Mouse (Mus musculus) layer of hippocampus, adult 2 months (tissue): Measurements from ENCODE around the gene Fam117b. TPM values are rescaled to one million over a fixed set of nuclear protein-coding genes. Genes with fewer than 3 reads are reported as not detected.
A peak's percentile ranks its signal among the peaks of the same experiment; 100 is the strongest.

ENCODE experiments used
- DNase-seq, 2 experiments: peaks; one replicate each; pipeline ENCODE4 v3.0.0; 2022; ENCODE audit warnings: low spot score in 2 of 2
- H3K27ac ChIP-seq: fragments of 200-600 bp; 2 replicates; pipeline ENCODE4 v1.8.1; 2022
- H3K4me3 ChIP-seq: fragments of 200-600 bp; 2 replicates; pipeline ENCODE4 v1.8.1; 2022; ENCODE audit warnings: mild to moderate bottlenecking
- CTCF ChIP-seq: fragments of 200-600 bp; conservative IDR thresholded peaks from 2 replicates; pipeline ENCODE4 v1.8.1; 2022; ENCODE audit warnings: antibody characterized with exemption, mild to moderate bottlenecking, moderate library complexity
- total RNA-seq, 2 experiments: library from RNA; stranded (reverse); gene quantifications; 2 replicates each; pipeline ENCODE4 v1.2.3; 2021

The Fam117b gene
- total RNA-seq, 2 experiments from 2014 or later = 55.7 to 57.3 TPM

DNA sequence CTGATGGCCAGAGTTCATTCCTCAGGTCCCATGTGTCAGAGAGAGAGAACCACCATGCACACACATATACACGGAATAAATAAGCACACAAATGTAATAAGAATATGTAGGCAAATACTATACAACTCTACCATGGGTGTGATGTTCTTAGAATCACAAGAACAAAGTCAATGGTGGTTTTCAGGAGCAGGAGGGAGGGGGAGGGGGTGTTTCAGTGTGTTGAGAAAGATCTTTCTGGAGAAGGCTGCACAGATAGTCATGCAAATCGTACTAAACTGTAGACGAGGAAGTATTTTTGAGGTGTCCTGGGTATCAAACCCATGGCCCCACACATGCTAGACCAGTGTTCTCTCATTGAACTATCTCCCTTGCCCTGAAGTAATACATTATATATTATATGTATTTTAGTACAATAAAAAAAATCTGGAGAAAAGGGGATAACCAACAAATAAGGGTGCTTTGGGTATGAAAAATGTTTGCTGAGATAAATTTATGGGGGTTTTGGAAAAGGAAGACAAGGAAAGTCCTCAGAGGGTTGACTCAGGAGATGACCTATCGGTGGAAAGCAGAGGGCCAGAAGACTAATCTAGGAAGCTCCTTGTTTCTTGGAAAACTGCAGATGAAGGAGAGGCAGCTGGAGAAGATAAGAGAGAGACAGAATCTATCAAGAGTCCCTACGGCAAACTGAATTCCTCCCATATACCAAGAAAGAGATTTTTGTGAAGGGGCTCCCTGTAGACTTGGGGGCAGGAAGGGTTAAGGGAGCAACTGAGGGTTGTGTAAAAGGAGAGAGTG is 11.5 kb upstream of the Fam117b start:
- no peak for TF ChIP-seq CTCF
- H3K27ac ChIP-seq = no peak overlapping the region
- H3K4me3 ChIP-seq = no peak overlapping the region
- no peak for DNase-seq

DNA sequence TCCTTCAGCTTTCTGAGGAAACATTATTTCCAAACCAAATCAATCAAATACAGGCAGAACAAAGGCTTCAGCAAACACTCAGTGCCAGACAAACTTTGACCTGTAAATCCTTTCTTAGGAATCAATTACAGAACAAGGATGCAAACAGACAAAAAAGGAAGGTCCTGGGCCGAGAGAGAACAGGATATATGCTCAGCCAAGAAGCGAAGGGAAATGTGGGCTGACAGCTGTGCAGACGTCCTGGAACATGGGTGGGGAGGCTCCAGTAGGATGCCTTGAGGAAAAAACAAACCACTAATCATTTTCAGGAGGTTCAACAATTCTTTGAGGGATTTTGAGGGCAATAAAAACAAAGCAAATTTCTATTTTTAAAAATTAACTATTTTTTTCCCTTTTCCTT is 10.2 kb upstream of the Fam117b start:
- TF ChIP-seq CTCF = no peak
- Histone ChIP-seq H3K4me3 (no peak overlapping the region), H3K27ac (no peak overlapping the region)
- no peak for DNase-seq

DNA sequence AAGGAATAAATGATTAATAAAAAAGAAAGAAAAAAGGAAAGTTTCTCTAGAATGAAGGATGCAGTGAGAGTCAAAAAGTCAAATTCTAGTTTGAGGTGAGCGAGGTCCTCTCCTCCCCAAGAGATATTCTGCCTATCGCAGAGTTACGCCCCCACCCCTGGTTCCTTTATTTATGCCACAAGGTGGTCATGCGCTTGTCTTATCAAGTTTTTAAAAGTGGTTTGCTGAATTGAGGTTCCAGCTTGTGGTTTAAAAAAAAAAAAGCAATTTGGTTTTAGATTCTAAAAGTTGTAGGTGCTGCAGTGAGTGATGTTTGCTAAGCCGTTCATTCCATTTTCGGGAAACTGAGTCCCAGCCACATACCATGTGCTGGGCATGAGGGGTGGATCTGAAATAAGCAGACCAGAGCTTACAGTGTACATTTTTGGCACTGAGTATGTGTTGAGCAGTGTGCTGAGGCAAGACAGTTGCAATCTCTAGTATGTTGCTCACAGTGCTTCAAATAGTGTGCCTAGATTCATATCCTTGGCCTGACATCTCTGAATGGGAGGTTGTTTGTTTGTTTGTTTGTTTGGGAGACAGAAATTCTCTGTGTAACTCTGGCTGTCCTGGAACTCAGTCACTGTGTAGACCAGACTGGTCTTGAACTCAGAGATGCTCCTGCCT is 8.0 kb upstream of the Fam117b start:
- Histone ChIP-seq H3K27ac (no peak overlapping the region), H3K4me3 (no peak overlapping the region)
- TF ChIP-seq CTCF = no peak
- no peak for DNase-seq

DNA sequence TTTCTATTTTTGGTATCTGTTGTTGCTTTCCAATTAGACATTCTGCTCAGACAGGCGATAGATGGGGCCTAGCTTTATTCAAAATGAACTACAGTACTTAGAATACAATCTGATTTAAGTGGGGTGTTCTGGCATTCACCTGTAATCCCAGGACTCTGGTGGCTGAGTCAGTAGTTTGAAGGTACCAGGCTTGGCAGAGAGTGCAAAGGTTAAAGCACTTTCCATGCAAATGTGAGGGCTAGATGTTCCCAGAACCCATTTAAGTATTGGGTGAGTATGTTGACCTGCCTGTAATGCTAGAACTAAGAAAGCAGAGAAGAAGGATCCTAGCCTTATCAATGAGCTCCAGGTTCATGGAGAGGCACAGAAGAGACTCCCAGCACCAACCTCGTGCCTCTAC is 6.9 kb upstream of the Fam117b start:
- no peak for DNase-seq
- Histone ChIP-seq H3K27ac (no peak overlapping the region), H3K4me3 (no peak overlapping the region)
- TF ChIP-seq CTCF = no peak

DNA sequence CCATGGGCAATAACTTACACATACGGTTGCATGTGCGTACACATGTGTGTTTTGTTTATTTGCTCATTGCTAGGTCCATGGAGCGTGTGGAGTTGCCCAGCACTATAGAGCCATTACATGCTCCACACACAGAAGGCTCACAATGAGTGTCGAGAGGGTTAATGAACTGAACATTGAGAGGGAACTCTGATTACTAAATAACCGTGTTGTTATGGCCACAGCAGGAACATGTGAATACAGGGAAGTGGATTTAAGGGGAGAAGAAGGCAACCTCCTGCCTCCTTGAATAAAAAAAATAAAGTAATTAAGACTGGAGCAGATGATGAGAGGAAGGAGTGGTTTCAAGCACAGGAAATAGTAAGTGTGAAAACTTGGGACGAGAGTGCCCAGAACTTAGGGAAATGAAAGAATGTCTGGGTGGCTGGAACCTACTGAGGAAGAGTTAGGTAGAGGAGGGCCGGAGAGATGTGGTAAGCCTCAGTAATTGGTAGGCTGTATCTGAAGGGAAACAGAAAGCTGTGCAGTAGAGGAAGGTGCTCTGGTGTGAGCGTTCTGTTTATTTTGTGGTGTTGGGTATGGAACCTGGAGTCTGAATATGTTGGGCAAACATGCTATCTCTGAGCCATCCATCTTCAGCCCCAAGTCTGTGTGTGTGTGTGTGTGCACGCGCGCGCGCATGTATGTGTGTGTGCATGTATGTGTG is 5.8 kb upstream of the Fam117b start:
- no peak for TF ChIP-seq CTCF

DNA sequence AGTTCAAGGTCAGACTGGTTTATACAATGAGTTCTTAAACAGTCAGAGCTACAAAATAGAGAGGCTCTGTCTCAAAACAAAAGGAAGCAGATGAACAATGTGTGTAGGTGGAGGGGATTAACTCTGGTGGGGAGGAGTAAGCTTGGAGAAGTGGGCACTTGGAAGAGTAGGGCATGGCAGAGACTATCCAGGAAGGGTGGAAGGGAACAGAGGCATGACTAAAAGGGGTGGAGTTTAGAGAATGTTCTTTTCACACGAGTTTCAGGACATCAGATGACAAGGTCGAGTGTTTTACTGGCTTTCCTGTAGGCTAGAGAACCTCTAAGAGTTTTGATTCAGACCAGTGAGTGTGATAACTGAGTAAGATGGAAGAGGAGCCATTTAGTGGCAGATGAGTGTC is 5.1 kb upstream of the Fam117b start:
- no peak overlapping the region for H3K4me3 ChIP-seq
- H3K27ac ChIP-seq = no peak overlapping the region
- TF ChIP-seq CTCF = no peak
- DNase-seq = no peak

More for the DNA sequence above, 5.8 kb upstream of the Fam117b start:
- H3K27ac ChIP-seq = no peak overlapping the region
- DNase-seq = no peak
- no peak overlapping the region for H3K4me3 ChIP-seq

DNA sequence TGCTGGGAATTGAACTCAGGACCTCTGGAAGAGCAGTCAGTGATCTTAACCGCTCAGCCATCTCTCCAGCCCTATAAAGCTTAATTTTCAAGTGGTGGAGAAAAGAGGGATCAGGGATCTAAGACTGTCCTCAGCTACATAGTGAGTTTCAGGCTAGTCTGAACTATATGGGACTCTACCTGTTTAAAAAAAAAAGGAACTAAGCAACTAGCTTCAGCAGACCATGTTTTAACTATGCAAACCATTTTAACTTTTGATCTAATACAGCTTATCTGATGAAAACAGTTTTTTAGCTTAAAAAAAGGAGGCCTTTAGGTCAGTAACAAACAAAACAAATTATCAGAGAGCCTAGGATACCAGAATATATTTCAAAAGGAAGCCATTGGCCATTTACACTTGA is 1.9 kb upstream of the Fam117b start:
- Histone ChIP-seq H3K27ac (no peak overlapping the region), H3K4me3 (no peak overlapping the region)
- no peak for TF ChIP-seq CTCF
- no peak for DNase-seq

DNA sequence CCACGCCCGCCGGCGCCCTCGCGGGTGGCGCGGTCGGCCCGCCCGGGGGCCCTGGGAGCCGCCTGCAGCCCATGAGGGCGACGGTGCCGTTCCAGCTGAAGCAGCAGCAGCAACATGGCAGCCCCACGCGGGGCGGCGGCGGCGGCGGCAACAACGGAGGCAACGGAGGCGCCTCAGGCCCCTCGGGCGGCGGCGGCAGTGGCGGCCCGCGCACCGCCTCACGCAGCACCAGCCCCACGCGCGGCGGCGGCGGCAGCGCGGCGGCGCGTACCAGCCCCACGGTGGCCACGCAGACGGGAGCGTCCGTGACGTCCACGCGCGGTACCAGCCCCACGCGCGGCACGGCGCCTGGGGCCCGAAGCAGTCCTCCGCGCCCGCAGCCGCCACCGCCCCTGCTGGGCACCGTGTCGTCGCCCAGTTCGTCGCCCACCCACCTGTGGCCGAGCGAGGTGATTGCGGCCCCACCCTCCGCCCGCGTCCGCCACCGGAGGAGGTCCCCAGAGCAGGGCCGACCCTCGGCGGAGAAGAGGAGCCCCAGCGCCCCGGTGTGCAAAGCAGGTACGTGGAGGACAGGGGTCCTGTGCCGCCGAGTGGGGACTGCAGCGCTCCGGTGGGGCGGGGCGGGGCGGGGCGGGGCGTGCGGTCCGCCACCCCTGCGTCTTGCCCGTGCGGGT is 526 bp downstream of the Fam117b start:
- H3K4me3 ChIP-seq = peak overlapping the region; percentile 90
- 0 out of 2 replicates have a peak, but pooled peaks have one; percentile 5 for TF ChIP-seq CTCF

DNA sequence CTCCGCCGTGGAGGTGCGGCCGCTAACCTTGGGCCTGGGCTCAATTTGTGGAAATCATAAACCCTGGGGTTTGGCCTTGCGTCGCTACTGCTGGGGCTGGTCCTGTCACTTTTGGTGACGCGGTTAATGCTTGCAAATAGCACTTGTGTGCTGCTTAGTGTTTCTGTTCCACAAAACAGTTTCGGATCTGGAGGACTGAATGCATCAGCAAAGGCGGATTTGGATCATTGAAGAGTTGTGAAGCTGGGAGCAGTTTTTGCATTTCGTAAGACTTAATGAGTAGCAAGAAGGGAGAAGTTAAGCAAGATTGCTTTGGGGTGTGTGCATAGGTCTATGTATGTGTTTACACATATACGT is 1.0 kb downstream of the Fam117b start:
- TF ChIP-seq CTCF = no peak
- Histone ChIP-seq H3K4me3 (peak overlapping the region; percentile 90), H3K27ac (peak overlapping the region; percentile 99)
- DNase-seq = peak in 1 of 2 experiments; percentile 24

More for the DNA sequence above, 526 bp downstream of the Fam117b start:
- peak; percentile 26 to 63 for DNase-seq
- H3K27ac ChIP-seq = peak overlapping the region; percentile 99

DNA sequence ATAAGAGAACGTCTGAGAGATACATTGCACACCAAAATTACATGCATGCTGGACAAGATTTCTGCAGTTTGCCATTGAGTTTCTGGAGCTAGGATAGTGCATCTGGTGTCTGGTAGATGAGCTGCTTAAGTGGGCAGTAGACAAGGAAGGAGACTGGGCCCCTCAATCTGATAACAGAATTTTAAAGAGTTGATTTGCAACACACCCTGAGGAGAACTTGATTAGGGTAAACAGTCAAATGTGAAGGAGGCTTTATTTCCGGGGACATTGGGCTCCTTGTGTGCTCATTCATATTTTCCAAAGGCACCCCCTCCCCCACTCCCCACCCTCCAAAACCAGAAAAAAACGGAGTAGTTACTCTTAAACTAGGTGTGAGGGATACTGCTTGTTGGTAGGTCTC is 2.0 kb downstream of the Fam117b start:
- Histone ChIP-seq H3K27ac (peak overlapping the region; percentile 99; the same call in 1 of the 2 replicates), H3K4me3 (peak overlapping the region; percentile 90)
- DNase-seq = no peak
- no peak for TF ChIP-seq CTCF

DNA sequence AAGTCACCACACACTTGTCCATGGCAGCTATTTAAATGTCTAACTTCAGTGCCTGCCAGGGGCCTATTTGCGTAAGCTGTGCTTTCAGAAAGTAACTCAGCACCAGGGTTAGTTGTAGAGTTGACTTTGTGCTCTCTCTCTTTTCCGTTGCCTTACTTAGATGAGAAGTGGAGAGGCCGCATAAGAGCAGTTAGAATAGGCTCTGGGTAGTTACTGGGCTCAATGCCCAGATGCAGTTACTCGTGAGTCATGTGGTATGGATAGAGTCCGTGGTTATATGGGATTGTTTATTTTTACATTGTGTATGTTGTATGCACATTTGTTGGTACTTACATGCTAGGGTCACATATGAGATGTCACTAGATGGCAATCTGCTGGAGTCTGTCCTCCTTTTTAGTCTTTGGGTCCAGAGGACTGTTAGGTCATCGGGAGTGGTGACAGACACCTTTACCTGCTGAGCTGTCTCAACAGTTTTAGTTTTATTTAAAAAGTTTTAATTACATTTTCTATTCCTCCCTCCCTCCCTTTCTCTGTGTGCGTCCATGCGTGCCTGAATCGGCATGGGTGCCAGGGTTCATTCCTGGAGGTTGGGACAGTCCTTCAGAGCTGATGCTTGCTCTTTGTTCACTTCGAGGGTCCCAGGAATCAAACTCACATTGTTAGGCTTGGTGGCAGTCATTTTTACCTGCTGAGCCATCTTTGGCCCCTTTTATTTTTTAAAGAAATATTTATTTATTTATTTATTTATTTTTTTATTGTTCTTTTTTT is 3.2 kb downstream of the Fam117b start:
- peak overlapping the region; percentile 11; the same call in 1 of the 2 replicates for H3K4me3 ChIP-seq
- no peak for TF ChIP-seq CTCF
- no peak for DNase-seq

DNA sequence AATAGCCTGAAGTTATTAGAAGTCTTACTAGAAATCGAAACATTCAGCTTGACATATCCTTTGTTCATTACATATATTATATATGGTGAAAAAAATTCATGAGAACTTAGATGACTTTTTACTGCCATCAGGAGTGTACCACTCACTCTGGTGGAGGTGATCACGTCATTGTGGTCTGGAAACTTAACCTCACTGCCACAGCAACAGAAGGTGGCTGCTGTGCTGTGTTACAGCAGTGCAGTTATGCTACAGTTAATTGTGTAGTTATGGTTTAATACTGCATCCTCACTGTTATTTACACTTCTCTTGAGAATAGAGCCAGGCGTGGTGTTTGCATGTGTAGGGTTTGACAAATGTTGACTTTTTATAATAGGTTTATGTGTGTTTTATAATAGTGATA is 4.6 kb downstream of the Fam117b start:
- TF ChIP-seq CTCF = no peak
- Histone ChIP-seq H3K4me3 (no peak overlapping the region), H3K27ac (no peak overlapping the region)
- no peak for DNase-seq

More for the DNA sequence above, 3.2 kb downstream of the Fam117b start:
- H3K27ac ChIP-seq = no peak overlapping the region
